Mouse (Mus musculus): ENCODE results near the gene Nutm2. TPM values are rescaled to one million over a fixed set of nuclear protein-coding genes. Genes with fewer than 3 reads are reported as not detected.
"Not testable (repeated sequence)": the region's sequence is repeated elsewhere in the genome, so short reads cannot be mapped to it uniquely, and the experiment has no call there.

Gene Nutm2
- total RNA-seq (2017) = not detected in 3 replicates

DNA sequence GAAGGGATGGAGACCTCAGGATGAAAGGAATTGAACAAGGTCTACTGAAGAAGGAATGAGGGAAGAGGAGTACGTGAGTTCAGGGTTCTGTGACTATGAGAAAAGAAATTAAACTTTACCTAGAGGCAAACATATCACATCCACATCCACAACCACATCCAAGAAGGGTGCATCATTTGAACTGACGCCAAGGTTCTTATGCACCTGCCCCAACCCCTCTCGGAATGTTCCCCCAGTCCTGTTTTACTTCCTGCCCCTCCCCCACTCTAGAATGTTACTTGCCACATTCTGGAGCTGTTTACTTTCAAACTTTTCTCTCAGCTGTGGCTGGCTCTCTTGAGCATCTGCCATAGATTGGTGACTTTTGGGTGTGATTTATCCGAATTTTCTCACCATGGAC, at the start of gene Nutm2:
TSS of gene Nutm2 (plus strand) at position 301 of the 400 bp plus-strand sequence.
- ATAC-seq (replicated peaks; ENCODE audit: insufficient number of reproducible peaks, low FRiP score, low TSS enrichment, poor library complexity, severe bottlenecking) = no peak

DNA sequence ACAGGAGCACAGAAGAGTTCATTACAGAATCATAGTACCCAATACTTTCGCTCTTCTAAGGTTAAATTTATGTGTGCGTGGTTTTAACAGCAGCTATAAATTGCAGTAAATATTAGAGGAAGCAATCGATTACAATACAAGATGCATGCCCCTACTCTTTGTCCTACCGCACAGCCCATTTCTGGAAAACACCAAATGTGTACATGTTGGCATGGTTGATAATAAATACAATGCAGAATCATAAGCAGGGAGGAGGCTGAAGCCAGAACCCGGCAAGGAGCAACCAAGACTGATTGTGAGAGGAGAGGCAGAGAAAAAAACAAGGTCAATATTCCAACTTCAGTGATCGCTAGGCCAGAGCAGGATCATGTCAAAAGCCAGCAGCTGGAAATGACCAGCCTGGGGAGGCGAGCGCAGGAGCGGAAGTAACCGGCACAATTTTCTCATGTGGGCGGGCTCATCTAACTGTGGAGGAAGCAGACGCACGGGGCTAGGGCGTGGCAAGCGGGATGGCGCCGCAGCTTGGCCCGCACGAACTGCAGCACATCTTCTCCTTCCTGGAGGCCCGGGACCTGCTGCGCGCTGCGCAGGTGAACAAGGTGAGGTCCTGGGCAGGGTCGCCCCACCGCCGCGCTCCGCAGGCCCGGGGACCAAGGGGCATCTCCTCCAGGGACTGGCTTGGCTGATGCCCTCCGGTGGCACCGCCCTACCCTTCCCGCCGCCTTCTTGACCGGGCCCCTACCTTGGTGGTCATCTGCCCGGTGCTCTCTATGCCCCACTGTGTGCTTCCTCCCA, 49.5 kb upstream of the Nutm2 start, which contains the start of gene Fbxw17:
TSS of gene Fbxw17 (plus strand) at position 476 of the 795 bp plus-strand sequence.
- 0 out of 2 replicates have a peak, but pooled peaks have one; percentile 66 for ATAC-seq (replicated peaks; ENCODE audit: insufficient number of reproducible peaks, low FRiP score, low TSS enrichment, poor library complexity, severe bottlenecking)

DNA sequence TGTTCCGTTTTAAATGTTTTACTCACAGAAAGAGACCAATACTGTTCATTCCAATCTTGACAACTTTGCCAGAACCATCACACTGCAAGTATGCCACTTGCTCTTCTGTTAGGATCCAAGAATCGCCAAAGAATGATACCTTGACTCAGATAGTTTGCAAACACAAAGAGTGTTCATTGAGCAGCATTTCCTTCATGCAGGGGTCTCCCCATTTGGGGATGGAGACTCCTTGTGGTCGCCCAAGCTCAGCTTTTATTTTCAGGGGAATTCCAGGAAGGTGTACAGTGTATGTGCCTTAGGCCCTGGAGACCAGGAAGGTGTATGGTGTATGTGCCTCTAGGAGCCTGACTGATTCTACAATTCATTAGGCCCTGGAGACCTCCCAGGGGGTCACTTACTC, 48.7 kb upstream of the Nutm2 start:
- ATAC-seq (replicated peaks; ENCODE audit: insufficient number of reproducible peaks, low FRiP score, low TSS enrichment, poor library complexity, severe bottlenecking) = no peak

DNA sequence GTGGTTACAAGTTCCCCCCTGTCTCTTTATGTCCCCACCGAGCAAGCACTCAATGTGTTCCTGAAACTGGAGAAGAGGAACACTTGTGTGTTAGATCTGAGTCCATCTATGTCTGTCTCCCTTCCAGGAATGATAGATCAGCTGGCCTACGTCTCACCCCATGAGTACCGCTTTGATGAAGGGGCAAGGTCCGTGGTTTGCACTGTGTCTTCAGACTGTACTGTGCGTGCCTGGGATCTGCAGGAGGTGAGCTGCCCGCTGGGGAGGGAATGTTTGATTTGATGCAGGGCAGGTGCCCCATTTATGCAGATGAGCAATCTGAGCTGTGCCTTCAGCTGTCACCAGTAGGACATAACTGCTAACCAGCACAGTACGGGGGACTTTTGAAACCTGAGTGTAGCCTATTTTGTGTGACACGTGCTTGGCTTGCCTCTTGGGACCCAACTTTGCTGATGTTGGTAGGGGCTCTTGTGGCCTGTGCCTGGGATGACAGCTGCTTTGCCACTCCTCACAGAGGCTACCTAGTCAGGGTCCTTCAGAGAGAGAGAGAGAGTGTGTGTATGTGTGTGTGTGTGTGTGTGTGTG, 43.4 kb upstream of the Nutm2 start:
- no peak for ATAC-seq (replicated peaks; ENCODE audit: insufficient number of reproducible peaks, low FRiP score, low TSS enrichment, poor library complexity, severe bottlenecking)

DNA sequence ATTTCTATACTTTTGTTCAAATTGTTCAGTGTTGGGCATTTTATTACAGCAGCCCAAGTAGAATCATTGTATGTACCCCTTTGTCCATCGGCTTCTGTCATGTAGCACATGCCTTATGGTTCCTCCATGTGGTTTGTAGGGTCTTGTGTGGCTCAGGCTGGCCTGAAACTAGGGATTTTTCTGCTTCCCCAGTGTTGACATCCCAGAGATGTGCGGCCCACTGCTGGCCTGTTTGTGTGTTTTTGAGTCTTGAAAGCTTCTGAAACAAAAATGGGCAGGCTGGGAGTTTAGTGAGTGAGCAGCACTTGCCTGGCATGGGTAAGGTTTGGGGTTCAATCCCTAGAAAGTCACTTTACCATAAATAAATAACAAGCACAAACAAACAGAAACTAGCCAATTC, 42.6 kb upstream of the Nutm2 start:
- ATAC-seq (replicated peaks; ENCODE audit: insufficient number of reproducible peaks, low FRiP score, low TSS enrichment, poor library complexity, severe bottlenecking) = no peak

DNA sequence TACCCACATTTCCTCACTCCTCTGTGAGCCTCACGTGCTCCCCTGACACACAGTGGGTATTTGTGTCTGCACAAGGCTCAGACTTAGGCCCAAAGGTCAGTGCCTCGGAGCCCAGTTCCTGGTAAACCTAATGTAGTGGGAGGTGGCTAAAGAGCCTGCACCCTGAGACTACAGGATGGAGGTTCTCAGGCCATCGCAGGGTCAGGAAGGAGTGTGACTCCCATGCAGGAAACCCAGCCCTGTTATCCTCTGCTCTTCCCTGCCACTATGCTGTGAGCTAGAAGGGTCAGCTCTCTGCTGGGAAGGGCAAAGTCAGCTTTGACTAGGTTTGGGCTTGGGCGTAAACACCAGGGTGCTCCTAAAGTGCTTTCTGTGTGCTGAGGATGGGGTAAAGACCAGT, 40.4 kb upstream of the Nutm2 start:
- no peak for ATAC-seq (replicated peaks; ENCODE audit: insufficient number of reproducible peaks, low FRiP score, low TSS enrichment, poor library complexity, severe bottlenecking)

DNA sequence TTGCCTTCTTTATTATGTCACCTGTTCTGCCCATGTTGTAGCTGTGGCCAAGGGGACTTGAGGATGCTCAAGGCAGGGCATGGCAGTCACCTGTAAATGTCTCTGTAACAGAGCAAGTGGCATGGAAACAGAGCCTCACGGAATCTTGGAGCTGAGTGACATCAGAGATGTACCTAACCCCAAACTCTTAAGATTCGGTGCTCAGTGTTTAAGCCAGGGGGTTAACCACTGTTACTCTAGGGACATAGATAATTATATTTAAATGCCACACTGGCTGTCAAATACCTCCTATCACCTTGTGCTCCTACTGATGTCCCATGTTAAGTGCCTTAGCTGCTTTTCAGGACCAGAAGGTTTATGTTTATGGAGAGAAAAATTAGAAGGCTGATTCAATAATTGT, 23.3 kb upstream of the Nutm2 start, which contains the start of gene Gm47429:
TSS of gene Gm47429 (minus strand) at position 101 of the 400 bp plus-strand sequence.
- ATAC-seq (replicated peaks; ENCODE audit: insufficient number of reproducible peaks, low FRiP score, low TSS enrichment, poor library complexity, severe bottlenecking) = no peak

DNA sequence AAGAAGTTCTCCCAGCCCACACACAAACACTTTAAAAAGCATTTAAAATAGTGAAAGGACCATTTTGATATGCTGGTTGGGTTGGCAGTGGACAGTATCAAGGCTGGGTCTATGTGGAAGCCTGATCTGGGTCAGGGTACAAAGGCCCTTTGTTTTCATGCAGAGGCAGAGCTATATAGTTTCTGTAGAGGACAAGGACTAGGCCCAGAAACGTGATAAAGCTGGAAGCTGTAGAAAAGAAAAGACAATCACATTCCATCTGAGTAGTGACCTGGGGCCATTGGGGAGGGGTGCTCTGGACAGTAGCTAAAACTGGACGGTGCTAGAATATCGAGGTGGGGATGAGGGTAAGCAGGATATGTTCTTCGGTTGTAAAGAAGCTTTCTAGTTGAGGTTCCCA, 21.8 kb upstream of the Nutm2 start:
- no peak for ATAC-seq (replicated peaks; ENCODE audit: insufficient number of reproducible peaks, low FRiP score, low TSS enrichment, poor library complexity, severe bottlenecking)

DNA sequence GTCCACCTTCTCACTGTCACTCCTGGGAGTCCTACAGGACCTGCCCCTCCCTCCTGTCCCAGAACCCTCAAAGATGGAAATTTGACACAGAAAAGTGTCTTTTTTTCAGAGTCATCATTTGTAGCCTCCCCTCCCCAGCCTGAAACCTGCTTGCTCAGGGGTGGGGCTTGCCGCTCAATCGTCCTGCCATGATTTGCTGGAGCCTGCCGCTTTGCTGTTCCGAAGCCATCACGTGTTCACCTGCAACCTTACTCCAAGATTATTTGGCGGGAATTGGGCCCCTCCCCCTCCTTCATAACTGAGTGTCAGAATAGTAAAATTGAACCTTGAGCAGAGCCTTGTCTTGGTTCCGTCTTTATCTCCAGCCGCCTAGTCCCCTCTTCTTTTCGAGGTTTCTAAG, 14.8 kb upstream of the Nutm2 start:
- ATAC-seq (replicated peaks; ENCODE audit: insufficient number of reproducible peaks, low FRiP score, low TSS enrichment, poor library complexity, severe bottlenecking) = not testable (repeated sequence)

DNA sequence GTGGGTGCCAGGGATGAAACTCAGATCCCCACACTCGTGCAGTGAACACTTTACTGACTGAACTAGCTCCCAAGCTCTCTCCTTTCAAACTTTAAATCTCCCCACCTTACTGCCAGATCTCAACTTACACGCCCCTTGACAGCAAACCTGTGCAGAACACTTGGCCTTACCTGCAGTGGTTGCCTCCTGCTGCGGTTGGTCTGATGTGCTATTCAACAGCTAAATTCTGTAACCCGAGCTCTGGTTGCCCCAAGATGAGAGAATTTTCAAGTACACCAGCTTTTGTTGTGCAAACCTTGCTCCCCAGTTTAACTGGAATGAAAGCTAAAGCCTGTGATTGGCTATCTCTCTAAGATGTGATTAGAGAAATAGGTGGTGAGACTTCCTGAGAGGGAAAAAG, 13.7 kb upstream of the Nutm2 start:
- no peak for ATAC-seq (replicated peaks; ENCODE audit: insufficient number of reproducible peaks, low FRiP score, low TSS enrichment, poor library complexity, severe bottlenecking)

DNA sequence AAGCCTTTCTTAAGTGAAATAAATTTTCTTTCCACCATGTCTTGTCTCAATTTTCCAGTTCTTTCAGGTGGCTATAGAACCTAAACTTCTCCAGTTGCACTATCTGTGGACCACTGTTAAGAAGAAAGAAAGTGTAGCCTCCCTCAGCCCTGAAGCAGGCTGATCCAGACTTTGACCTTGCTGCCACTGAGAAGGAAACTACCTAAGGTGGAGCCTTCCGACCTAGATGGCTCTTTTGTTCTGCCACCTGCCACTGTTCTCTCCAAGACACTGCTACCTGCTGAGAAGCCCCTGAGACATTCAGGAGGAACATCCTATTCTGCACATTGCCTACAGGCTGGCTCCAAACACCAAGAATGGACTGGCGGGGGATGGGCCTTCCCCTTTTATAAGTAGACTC, 6.7 kb upstream of the Nutm2 start:
- ATAC-seq (replicated peaks; ENCODE audit: insufficient number of reproducible peaks, low FRiP score, low TSS enrichment, poor library complexity, severe bottlenecking) = not testable (repeated sequence)

DNA sequence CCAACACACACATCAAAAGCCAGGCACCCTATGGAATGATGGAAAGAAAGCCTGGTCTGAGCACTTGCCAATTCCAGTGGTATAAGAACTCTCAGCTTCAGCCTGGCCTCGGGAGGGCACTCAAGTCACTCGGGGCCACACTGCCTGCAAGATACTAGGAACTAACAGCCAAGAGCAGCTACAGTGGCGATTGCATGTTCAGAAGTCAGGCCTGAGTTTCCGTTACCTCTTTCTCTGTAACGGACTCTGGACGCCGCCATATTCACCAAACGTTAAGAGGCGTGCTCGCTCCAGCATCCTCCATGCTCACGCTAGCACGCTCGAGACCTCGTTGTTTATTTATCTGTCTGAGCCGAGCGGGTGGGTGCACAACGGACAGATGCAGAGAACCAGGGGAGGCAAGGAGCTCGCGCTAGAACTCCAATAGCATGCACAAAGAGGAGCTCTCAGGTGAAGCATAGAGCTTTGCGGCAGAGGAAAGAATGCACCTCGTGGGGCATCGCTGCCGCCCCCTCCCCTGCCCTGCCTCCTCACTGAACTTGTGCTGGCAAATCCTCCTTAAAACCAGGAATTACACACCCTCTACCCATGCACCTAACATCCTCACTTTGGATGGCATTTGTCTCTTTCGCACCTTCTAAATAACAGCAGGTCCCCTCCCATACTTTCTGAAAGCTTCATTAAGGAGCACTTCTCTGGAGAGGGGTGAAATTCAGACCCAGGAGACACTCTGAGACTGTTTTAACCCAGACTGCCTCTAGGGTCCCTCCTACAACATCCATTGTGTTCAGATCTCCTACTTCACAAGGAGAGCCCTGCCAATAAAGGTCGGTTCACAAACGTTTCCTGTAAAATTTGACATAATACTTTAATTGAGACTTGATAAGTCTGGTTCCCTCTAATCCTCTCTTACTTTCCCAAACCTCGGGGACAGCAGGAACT, 2.2 kb upstream of the Nutm2 start:
- no peak for ATAC-seq (replicated peaks; ENCODE audit: insufficient number of reproducible peaks, low FRiP score, low TSS enrichment, poor library complexity, severe bottlenecking)

DNA sequence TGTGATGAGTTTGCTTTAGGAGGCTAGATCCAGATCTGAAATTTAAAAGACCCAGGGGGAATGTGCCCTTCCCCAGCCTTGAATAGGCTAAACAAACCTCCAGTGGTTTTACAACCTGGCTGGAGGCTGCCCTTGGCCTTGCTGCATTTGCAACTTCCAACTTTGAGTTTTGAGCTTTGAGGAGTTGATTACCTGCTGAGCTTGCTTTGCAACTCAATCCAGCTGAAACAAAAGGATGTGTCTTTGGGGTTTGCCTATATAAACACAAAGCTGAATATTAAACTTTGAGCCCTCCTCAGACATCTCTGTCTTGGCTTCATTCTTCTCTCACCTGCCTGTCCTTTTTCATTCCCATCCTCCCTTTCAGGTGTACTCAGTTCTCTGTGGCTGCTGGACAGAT, 21.4 kb downstream of the Nutm2 start:
- ATAC-seq (replicated peaks; ENCODE audit: insufficient number of reproducible peaks, low FRiP score, low TSS enrichment, poor library complexity, severe bottlenecking) = not testable (repeated sequence)

DNA sequence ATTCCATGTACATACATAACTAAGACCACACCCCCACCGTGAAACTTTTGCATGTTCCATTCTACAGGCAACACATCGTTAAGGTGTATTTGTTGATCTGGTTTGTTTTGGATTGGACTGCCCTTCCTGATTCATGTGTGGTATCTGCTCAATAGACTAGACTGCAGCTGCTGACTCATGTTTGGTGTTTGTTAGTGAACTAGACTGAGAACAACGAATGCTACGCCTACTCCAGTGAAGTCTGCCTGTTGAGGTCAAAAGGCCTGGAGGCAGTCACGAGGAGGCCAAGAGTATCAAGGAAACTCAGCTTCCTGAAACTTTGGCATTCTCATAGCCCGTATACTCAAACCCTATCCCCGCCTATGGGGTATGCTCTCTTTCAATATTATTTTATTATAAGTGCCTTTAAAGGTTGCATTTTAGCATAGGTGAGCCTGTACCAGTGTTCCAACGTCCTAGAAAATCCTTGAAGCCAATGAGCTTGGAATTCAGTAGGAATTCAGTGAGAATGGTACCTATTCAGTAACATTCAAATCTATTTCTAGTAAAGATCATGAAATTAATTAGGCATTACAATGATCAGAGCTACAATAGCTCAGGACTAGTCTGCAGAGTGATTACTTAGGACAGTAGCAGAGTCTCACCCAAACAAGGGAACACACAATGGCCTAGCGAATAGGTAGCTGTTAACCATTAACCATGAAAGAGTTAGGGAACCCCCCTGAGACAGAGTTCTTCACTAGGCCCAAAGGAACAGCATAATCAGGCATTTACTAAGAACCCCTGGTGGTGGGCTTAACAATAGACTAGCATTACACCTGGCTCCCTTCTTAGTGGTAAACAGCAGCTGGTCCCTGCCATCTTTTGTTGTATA, 43.6 kb downstream of the Nutm2 start:
- ATAC-seq (replicated peaks; ENCODE audit: insufficient number of reproducible peaks, low FRiP score, low TSS enrichment, poor library complexity, severe bottlenecking) = not testable (repeated sequence)

Other genes starting within 250 kb of the Nutm2 start
- not detected in 3 replicates for gene Gm906, start 217.0 kb upstream of the Nutm2 start, total RNA-seq (2017)
- 13.8 to 17.7 TPM (median 14.6 TPM) in 3 replicates for gene Fbxw17, start 49.4 kb upstream of the Nutm2 start, total RNA-seq (2017)
- not detected in 3 replicates for gene Gm47429, start 23.4 kb upstream of the Nutm2 start, total RNA-seq (2017)
- not detected in 3 replicates for gene Gm904, start 175.9 kb downstream of the Nutm2 start, total RNA-seq (2017)
- gene Gm8765, start 231.0 kb downstream of the Nutm2 start, total RNA-seq (2017) = not detected in 3 replicates

All from monocyte, adult 5-6 weeks (primary cell).